Mouse (Mus musculus) adrenal gland, postnatal 4 days (tissue): ENCODE measurements around the gene Coil. TPM values are rescaled to one million over a fixed set of nuclear protein-coding genes. Genes with fewer than 3 reads are reported as not detected.
"Not testable (repeated sequence)": the region's sequence is repeated elsewhere in the genome, so short reads cannot be mapped to it uniquely, and the experiment has no call there.

Source experiments
- DNase-seq, 2 experiments: peaks; one replicate each; pipeline ENCODE4 v3.0.0; 2021 to 2022; ENCODE audit warnings: low spot score in 2 of 2, mixed read lengths in 2 of 2
- total RNA-seq, 2 experiments: library from RNA; stranded (reverse); gene quantifications; 2 replicates each; pipeline ENCODE4 v1.2.3; 2021

Coil gene
- total RNA-seq, 2 experiments from 2014 or later: 14.0 to 14.3 TPM

GRCm38 (mm10) chr11:89038496-89038895 lies 68.4 kb downstream of the Coil start:
- no peak for DNase-seq

- no peak for DNase-seq
Observed at GRCm38 (mm10) chr11:89039325-89039724, 69.3 kb downstream of the Coil start.

- DNase-seq: not testable (repeated sequence)
Observed at GRCm38 (mm10) chr11:89041073-89041472, 71.0 kb downstream of the Coil start.

Other genes starting within 250 kb of the Coil start
- 100 to 1,000 TPM in 1 of 2 experiments, 10 to 100 TPM in 1; 94.3 to 101 TPM for gene Akap1, start 105.7 kb upstream of the Coil start, total RNA-seq
- 100 to 1,000 TPM; 149 to 159 TPM for gene Scpep1, start 14.8 kb upstream of the Coil start, total RNA-seq
- not detected for gene Elobl, start 3.3 kb upstream of the Coil start, total RNA-seq
- gene Trim25, start 29.1 kb downstream of the Coil start, total RNA-seq: 100 to 1,000 TPM; 133 to 137 TPM
- 10 to 100 TPM; 11.3 to 14.2 TPM for gene Dgke, start 96.6 kb downstream of the Coil start, total RNA-seq
- under 1 TPM in 1 of 2 experiments, not detected in 1; 0.62 TPM for gene Gm525, start 103.6 kb downstream of the Coil start, total RNA-seq